Mouse (Mus musculus) forebrain, embryonic 13.5 days (tissue): ENCODE measurements around the gene Cetn2. TPM values are rescaled to one million over a fixed set of nuclear protein-coding genes. Genes with fewer than 3 reads are reported as not detected.

Source experiments
- ATAC-seq: fragments of 200-750 bp; cut with Nextera tagmentation; 2 replicates; pipeline ENCODE4 v1.8.0; 2017
- H3K27ac ChIP-seq: fragments of 300-500 bp; sonication (generic); 2 replicates; pipeline ENCODE4 v1.5.1; 2015; ENCODE audit warnings: inconsistent platforms, mild to moderate bottlenecking, moderate library complexity
- H3K27me3 ChIP-seq: fragments of 300-500 bp; sonication (generic); 2 replicates; pipeline ENCODE4 v1.6.1; 2015; ENCODE audit warnings: mild to moderate bottlenecking, inconsistent platforms
- H3K36me3 ChIP-seq: fragments of 300-500 bp; sonication (generic); 2 replicates; pipeline ENCODE4 v1.6.1; 2015; ENCODE audit warnings: mild to moderate bottlenecking, inconsistent platforms; ENCODE audit not compliant: poor library complexity, severe bottlenecking
- H3K4me1 ChIP-seq: fragments of 300-500 bp; sonication (generic); 2 replicates; pipeline ENCODE4 v1.6.1; 2015; ENCODE audit warnings: inconsistent platforms
- H3K4me2 ChIP-seq: fragments of 300-500 bp; sonication (generic); 2 replicates; pipeline ENCODE4 v1.6.1; 2015; ENCODE audit warnings: inconsistent platforms, mild to moderate bottlenecking, moderate library complexity
- H3K4me3 ChIP-seq: fragments of 300-500 bp; sonication (generic); 2 replicates; pipeline ENCODE4 v1.5.1; 2015; ENCODE audit warnings: mild to moderate bottlenecking, inconsistent platforms
- H3K9ac ChIP-seq: fragments of 300-500 bp; sonication (generic); 2 replicates; pipeline ENCODE4 v1.6.1; 2015; ENCODE audit warnings: mild to moderate bottlenecking, inconsistent platforms
- H3K9me3 ChIP-seq: fragments of 300-500 bp; sonication (generic); replicated peaks from 2 replicates; pipeline ENCODE4 v1.6.1; 2016; ENCODE audit warnings: inconsistent platforms
- WGBS: fragments of 180-500 bp; shearing (Covaris S2); methylation state at CpG from one replicate; pipeline ENCODE4 v1.1.7; 2015; 5-methylcytosine and 5-hydroxymethylcytosine counted together
- polyA plus RNA-seq: library from polyadenylated mRNA; unstranded; fragments of >200 nt; fragmentation: Nextera tagmentation; extraction: Ambion mirVana; gene quantifications from 2 replicates; pipeline ENCODE4 v1.2.1, GENCODE M21; 2015

Cetn2 gene
- polyA plus RNA-seq, 1 experiment from 2014 or later: 104 TPM

DNA sequence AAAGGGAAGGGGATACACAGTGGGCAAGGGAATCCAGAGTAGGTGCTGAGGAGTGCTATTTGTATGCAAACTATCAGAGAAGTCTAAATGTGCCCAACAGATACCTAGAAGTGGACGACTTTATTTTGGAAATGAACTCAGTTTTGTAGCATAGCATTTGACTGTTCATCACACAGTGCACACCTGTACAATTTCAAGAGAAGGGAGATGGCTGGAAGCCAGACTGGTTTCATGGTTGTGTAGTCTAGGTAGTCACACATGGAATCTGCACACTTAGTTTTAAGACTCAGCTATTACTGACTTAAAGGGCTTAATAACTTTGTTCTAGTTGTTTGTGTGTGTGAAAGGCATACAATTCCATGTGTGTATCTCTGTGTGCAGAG is 22.2 kb downstream of the Cetn2 start:
- H3K27ac ChIP-seq: peak overlapping the region; percentile 80
- 42% methylated on average over 1 of the region's 1 CpGs for WGBS
- ATAC-seq: no peak; the same call in 1 of the 2 replicates

DNA sequence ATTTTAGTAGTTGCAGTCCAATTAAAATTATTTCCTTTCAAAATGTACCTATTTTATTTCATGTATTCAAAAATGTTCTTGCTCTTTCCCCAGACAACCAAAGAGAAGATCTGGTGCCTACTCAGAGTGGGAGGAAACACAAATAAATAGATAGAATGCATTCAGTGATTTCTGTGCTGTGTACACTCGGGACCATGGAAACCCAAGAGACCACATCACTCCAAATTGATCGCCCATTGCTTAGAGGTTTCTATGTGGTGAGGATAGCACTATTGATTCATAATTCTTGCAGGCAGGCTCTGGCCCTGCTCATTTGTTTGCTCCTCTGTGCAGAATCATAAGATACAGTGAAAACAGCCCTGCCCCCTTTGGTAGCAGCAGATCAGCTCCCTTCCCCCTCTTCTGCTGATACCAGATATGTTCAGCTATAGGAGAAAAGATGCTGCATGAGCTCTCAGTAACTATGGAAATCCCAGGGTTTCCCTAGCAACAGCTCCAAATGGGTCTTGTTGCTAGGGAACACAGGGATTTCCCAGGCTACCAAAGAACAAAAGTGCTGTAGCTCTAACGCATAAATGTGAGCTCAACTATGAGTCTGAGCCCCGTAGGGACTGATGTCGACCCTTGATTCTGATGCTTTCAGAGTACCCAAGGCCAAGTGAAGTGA is 22.7 kb downstream of the Cetn2 start:
- H3K27ac ChIP-seq: peak overlapping the region; percentile 80
- WGBS: 38% methylated on average over 5 of the region's 5 CpGs
- no peaks in the 10 kb centered on the region for H3K36me3 ChIP-seq
- no peaks in the 10 kb centered on the region for H3K27me3 ChIP-seq
- H3K9ac ChIP-seq: no peak overlapping the region
- no peak overlapping the region for H3K4me3 ChIP-seq
- H3K4me1 ChIP-seq: peaks cover 5% of the 10 kb centered on the region; the same call in 1 of the 2 replicates
- ATAC-seq: peak; percentile 98
- peak overlapping the region; percentile 27 for H3K4me2 ChIP-seq
- H3K9me3 ChIP-seq: no peaks in the 10 kb centered on the region

More for the DNA sequence above, 22.2 kb downstream of the Cetn2 start:
- Histone ChIP-seq H3K27me3 (no peaks in the 10 kb centered on the region), H3K4me3 (no peak overlapping the region), H3K4me1 (peaks cover 5% of the 10 kb centered on the region; the same call in 1 of the 2 replicates), H3K9me3 (no peaks in the 10 kb centered on the region), H3K4me2 (peak overlapping the region; percentile 27), H3K9ac (no peak overlapping the region), H3K36me3 (no peaks in the 10 kb centered on the region)

Other genes with a start within 250 kb of the Cetn2 start
- gene Gabrq, start 93.2 kb downstream of the Cetn2 start, polyA plus RNA-seq: 1.5 and 1.9 TPM in 2 replicates
- gene Nsdhl, start 146 bp upstream of the Cetn2 start, polyA plus RNA-seq: 37.4 and 39.1 TPM in 2 replicates
- gene Zfp185, start 68.9 kb upstream of the Cetn2 start, polyA plus RNA-seq: 0.67 and 0.86 TPM in 2 replicates
- not detected in 2 replicates for gene Pnma5, start 118.7 kb upstream of the Cetn2 start, polyA plus RNA-seq
- gene Pnma3, start 146.4 kb upstream of the Cetn2 start, polyA plus RNA-seq: 1.7 and 1.9 TPM in 2 replicates
- 0.23 and 0.49 TPM in 2 replicates for gene Xlr4a, start 164.1 kb upstream of the Cetn2 start, polyA plus RNA-seq
- gene Xlr3a, start 178.7 kb upstream of the Cetn2 start, polyA plus RNA-seq: 2.9 and 3.4 TPM in 2 replicates
- gene Gm14685, start 198.6 kb upstream of the Cetn2 start, polyA plus RNA-seq: 0.32 and 1.0 TPM in 2 replicates
- gene Xlr5b, start 230.4 kb upstream of the Cetn2 start, polyA plus RNA-seq: not detected in 2 replicates
- gene DXBay18, start 231.0 kb upstream of the Cetn2 start, polyA plus RNA-seq: 0.21 and 0.53 TPM in 2 replicates